Mouse (Mus musculus): ENCODE results near the gene Cacna1e. TPM values are rescaled to one million over a fixed set of nuclear protein-coding genes. Genes with fewer than 3 reads are reported as not detected.
A peak's percentile ranks its signal among the peaks of the same experiment; 100 is the strongest.

The Cacna1e gene
- polyA plus RNA-seq, 1 experiment from 2014 or later = 0.14 TPM

DNA sequence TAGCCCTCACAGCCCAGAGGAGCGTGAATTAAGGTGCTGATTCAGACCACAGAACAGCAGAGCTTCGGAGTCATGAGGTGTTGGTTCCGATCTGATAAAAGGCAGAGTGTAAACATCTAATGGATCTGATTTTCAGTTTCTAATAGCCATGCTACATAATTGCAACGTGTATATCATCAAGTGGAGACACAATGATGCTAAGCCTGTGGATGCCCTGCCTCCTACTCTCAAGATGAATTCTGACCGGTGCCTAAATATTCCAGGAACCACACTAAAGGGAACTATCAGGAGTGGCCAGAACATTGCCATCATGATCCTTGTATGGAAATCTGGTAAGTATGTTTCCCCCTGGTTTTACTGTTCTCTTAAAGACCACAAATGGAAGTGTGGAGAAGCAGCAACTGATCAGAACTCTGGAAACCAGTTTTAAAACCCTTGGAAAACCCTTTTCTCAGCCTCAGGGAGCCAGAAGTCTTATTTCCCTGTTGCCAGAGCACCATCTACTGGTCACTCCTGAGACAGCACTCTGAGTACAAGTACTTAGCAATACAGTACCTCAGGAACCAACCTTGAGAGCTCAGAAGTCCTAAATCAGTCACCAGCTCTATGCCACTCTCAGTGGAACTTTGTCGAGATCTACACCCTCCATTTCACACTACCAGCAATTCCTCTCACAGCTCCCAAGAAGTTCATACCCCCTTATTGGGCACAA is 154.9 kb downstream of the Cacna1e start:
- H3K4me3 ChIP-seq = no peak overlapping the region
- H3K9ac ChIP-seq = no peak overlapping the region
- H3K4me2 ChIP-seq = no peak overlapping the region
- no peak overlapping the region for H3K27ac ChIP-seq
- ATAC-seq (replicated peaks; ENCODE audit: insufficient number of reproducible peaks, insufficient read depth, low FRiP score, low read depth) = no peak
- peaks cover 11% of the 10 kb centered on the region for H3K4me1 ChIP-seq (replicated peaks)
- H3K36me3 ChIP-seq = no peaks in the 10 kb centered on the region
- H3K27me3 ChIP-seq = peaks cover 63% of the 10 kb centered on the region
- 50% methylated on average over 6 of the region's 6 CpGs for WGBS
- H3K9me3 ChIP-seq (replicated peaks) = no peaks in the 10 kb centered on the region

DNA sequence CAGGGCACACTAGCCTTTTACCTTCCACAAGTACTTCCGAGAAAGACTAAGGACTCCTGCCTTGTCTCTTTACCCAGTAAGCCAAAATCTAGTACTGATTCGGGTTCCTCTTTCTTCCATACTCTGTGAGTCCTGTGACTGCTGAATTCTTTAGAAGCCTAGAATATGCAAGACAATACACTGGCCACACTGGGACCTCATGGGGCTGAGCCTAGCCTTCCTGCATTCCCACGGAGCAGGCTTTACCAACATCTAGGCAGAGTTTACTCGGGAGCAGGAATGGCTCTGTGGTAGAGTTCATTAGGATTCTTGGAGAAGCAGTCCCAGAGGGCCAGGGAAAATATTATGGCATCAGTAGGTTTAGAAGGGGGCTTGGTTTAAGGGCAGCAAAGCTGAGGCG is 155.6 kb downstream of the Cacna1e start:
- Histone ChIP-seq H3K9ac (no peak overlapping the region), H3K9me3 (replicated peaks) (no peaks in the 10 kb centered on the region), H3K4me3 (no peak overlapping the region), H3K27me3 (peaks cover 71% of the 10 kb centered on the region), H3K4me2 (no peak overlapping the region), H3K36me3 (no peaks in the 10 kb centered on the region), H3K27ac (no peak overlapping the region), H3K4me1 (replicated peaks) (peaks cover 11% of the 10 kb centered on the region)
- WGBS = 41% methylated on average over 5 of the region's 5 CpGs
- ATAC-seq (replicated peaks; ENCODE audit: insufficient number of reproducible peaks, insufficient read depth, low FRiP score, low read depth) = no peak

DNA sequence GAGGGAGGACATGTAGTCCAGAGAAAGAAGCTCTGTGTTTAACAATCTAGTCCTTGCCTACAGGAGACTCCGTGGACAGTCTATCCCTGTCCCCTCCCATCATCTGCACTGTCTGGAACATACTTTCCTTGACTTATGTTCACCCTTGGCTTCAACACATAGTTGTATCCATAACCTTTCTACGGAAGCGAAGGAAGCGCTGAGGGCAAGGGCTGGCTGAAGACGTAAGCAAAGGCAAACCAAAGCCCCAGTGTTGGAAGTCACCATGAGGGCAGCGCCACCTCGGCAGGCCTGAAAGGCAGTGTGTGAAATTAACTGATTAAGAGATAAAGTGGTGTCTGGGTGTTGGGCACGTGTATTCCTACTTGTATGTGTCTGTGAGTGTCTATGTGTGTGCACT is 156.6 kb downstream of the Cacna1e start:
- H3K4me3 ChIP-seq = no peak overlapping the region
- H3K27ac ChIP-seq = no peak overlapping the region
- peaks cover 11% of the 10 kb centered on the region for H3K4me1 ChIP-seq (replicated peaks)
- no peaks in the 10 kb centered on the region for H3K36me3 ChIP-seq
- 76% methylated on average over 8 of the region's 8 CpGs for WGBS
- no peak overlapping the region for H3K9ac ChIP-seq
- peaks cover 75% of the 10 kb centered on the region for H3K27me3 ChIP-seq
- ATAC-seq (replicated peaks; ENCODE audit: insufficient number of reproducible peaks, insufficient read depth, low FRiP score, low read depth) = no peak
- H3K9me3 ChIP-seq (replicated peaks) = no peaks in the 10 kb centered on the region
- H3K4me2 ChIP-seq = no peak overlapping the region

DNA sequence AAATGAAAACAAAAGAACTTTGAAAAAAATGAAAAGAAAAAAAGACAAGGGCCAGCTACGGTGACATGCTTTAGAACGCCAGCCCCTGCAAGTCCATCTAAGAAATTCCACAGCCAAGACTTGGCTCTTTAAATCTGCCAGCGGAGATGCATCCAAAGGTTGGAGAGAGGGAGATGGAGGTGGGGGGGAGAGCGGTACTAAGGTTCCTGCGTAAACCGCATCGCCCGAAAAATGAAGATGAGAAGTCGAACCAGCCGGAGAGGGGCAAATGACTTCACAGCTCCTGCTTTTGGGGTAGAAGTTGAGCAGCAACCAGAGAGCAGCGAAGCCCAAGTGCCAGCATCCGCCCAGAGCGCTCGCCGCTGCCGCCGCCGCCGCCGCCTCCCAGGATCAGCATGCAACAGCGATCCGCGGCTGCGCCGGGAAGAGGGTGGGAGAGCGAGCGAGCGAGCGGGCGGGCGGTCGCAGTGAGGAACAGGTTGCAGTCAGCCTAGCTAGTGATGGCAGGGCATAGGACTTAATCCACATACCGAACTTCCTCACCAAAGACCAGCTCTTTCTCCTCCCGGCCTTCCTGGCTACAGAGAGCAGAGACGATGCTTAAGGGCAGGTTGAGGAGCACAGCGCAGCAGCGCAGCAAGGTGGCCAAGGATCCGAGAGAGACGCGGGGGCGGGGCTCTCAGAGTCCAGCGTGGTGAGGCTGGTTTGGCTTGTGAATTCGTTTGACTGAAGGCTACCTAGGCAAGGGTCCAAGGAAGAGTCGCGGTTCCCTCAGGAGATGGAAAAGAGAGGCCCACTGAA is 157.7 kb downstream of the Cacna1e start:
- no peak; the same call in 1 of the 2 replicates for ATAC-seq (replicated peaks; ENCODE audit: insufficient number of reproducible peaks, insufficient read depth, low FRiP score, low read depth)
- Histone ChIP-seq H3K36me3 (no peaks in the 10 kb centered on the region), H3K27ac (no peak overlapping the region), H3K4me3 (peak overlapping the region; percentile 40), H3K27me3 (peaks cover 84% of the 10 kb centered on the region), H3K4me2 (peak overlapping the region; percentile 66), H3K9me3 (replicated peaks) (no peaks in the 10 kb centered on the region), H3K9ac (no peak overlapping the region), H3K4me1 (replicated peaks) (peaks cover 11% of the 10 kb centered on the region)
- 2% methylated on average over 45 of the region's 45 CpGs for WGBS

DNA sequence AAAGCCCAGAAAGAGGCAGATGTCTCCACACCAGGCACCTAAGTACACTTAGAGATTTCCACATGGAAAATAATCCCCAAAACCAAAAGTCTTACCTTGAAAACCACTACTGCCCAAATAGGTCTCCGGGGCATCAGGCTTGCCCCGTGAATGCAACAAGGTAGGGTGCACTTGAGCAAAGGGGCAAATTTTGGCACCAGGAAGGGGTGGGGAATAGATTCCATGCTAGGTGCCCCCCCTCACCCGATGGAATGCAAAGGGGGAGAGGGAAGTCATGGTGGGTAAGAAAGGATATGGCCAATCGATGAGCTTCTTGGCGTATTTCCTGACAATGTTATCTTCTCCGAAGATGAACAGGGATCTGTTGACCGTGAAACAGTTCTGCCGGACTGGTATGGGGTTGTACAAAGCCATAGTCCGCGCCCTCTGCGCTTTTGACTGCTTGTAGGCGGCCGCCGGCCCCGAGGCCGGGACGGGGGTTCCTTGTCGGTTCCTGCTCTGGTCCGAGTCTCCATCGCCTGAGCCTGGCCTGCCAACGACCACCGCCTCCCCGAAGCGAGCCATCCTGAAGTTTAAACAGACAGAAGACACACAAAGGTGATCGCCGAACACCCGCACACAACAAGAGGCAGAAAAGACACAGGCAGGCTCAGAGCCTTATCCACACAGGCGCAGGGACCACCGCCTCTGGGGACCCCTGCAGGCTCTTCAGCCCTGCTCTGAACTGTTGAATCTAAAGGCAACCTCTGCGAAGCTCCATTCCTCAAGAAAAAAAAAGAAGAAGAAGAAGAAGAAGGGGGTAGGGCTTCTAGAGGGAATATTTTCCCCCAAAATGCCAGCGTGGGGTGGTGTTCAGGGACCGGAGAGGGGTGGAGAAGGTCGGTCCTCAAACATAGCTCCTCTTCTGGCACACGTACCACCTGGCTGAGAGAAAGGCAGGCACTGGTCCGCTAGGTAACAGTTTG is 158.7 kb downstream of the Cacna1e start:
- H3K4me3 ChIP-seq = peak overlapping the region; percentile 40; the same call in 1 of the 2 replicates
- no peak overlapping the region for H3K27ac ChIP-seq
- H3K36me3 ChIP-seq = no peaks in the 10 kb centered on the region
- no peaks in the 10 kb centered on the region for H3K9me3 ChIP-seq (replicated peaks)
- H3K9ac ChIP-seq = no peak overlapping the region
- H3K4me2 ChIP-seq = peak overlapping the region; percentile 66
- WGBS = 22% methylated on average over 35 of the region's 35 CpGs
- peaks cover 11% of the 10 kb centered on the region for H3K4me1 ChIP-seq (replicated peaks)
- no peak for ATAC-seq (replicated peaks; ENCODE audit: insufficient number of reproducible peaks, insufficient read depth, low FRiP score, low read depth)
- H3K27me3 ChIP-seq = peaks cover 81% of the 10 kb centered on the region

DNA sequence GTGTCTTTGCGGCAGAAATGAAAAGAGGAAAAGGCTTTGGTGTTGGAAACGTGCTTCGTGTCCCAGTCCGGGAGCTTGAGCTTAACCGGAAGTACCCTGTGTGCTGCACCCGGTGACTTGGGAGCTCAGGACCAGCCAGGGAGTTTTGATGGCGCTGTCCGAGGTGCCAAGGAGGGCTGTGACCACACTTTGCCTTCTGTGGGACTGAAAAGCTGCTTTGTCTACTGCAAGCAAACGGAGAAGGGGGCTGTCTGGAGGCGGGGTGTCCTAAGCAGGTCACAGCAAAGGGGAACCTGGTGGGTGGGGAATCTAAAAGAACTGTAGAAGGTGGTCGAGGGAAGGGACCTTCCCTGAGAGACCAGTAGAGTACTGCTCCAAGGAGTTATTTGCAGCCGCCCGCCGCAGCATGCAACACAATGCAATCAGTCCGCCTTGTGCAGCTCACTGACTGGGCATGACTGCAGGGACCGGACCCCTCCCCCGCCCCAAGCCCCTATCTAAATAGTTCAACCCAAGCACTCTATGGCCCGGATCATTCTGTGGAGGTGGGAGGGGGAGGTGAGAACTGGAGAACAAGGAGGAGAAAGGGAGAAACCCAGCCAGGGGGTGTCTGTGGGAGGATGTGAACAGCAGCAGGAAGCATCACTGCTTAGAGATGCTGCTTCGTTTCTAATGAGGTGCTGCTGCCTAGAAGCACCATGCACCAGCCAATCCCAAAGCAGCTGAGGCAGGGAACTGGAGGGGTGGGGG is 160.6 kb downstream of the Cacna1e start:
- WGBS = 5% methylated on average over 19 of the region's 19 CpGs
- no peak overlapping the region for H3K27ac ChIP-seq
- H3K4me1 ChIP-seq (replicated peaks) = peaks cover 11% of the 10 kb centered on the region
- peaks cover 72% of the 10 kb centered on the region for H3K27me3 ChIP-seq
- no peak overlapping the region for H3K4me3 ChIP-seq
- no peak for ATAC-seq (replicated peaks; ENCODE audit: insufficient number of reproducible peaks, insufficient read depth, low FRiP score, low read depth)
- H3K4me2 ChIP-seq = no peak overlapping the region; the same call in 1 of the 2 replicates
- H3K9ac ChIP-seq = no peak overlapping the region
- no peaks in the 10 kb centered on the region for H3K36me3 ChIP-seq
- H3K9me3 ChIP-seq (replicated peaks) = no peaks in the 10 kb centered on the region

DNA sequence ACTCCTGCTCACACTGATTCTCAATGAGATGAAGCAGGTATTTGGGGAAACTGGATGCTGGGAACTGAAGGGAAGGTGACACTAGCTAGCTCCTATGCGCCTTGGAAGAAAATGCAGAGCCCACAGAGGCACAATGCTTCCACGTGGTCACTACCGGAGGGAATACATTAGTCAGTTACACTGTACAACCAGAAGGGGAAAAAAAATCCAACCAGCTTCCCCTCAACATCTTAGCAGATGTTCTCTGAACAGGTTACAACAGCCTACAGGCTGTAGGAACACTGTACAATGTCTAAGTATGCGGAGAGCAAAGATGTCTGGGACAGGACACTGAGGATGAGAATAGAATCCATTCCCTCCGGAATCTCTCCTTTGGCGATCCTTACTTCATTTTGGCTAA is 161.2 kb downstream of the Cacna1e start:
- Histone ChIP-seq H3K9me3 (replicated peaks) (no peaks in the 10 kb centered on the region), H3K4me3 (no peak overlapping the region), H3K4me1 (replicated peaks) (peaks cover 11% of the 10 kb centered on the region), H3K4me2 (no peak overlapping the region), H3K27me3 (peaks cover 65% of the 10 kb centered on the region), H3K9ac (no peak overlapping the region), H3K27ac (no peak overlapping the region), H3K36me3 (no peaks in the 10 kb centered on the region)
- WGBS = 32% methylated on average over 6 of the region's 6 CpGs
- no peak for ATAC-seq (replicated peaks; ENCODE audit: insufficient number of reproducible peaks, insufficient read depth, low FRiP score, low read depth)

DNA sequence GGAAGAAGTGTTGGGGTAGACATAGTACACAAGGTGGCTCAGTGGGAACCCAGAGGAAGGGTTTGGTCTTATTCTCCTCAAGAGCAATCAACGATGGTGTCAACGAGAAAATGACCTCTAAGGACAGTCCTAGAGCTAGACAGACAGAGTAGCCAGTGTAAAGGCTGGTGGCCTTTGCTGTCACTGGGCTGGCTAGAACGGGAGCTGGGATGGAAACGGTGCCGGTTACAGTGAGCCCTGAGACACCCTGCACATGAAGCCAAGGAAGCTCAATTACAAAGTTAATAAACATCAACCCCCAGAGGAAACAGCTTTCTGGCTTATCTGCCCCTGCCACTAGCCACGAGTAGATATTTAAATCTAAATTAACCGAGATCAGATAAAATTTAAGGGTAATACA is 168.7 kb downstream of the Cacna1e start:
- Histone ChIP-seq H3K9me3 (replicated peaks) (no peaks in the 10 kb centered on the region), H3K27ac (no peak overlapping the region), H3K4me3 (no peak overlapping the region), H3K4me1 (replicated peaks) (no peaks in the 10 kb centered on the region), H3K9ac (no peak overlapping the region), H3K4me2 (no peak overlapping the region), H3K27me3 (no peaks in the 10 kb centered on the region), H3K36me3 (no peaks in the 10 kb centered on the region)
- WGBS = 69% methylated on average over 7 of the region's 7 CpGs
- ATAC-seq (replicated peaks; ENCODE audit: insufficient number of reproducible peaks, insufficient read depth, low FRiP score, low read depth) = no peak

DNA sequence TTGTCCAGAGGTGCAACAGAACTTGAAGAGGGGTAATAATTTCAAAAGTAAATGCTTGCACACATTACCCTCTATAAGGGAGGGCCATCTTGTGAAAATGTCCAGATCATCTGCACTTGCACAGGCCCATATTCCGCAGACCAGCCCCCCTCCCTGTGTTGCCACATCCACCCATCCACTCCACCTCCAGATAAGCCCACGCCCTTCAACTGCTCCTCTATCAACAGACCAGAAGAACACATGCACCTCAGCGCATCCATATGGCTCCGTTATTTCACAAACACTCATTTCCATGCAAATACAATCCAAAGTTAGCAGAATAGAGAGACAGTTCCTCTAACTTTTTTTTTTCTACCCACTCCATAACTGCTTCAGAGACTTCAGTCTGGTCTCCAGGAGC is 171.6 kb downstream of the Cacna1e start:
- no peaks in the 10 kb centered on the region for H3K27me3 ChIP-seq
- H3K9me3 ChIP-seq (replicated peaks) = no peaks in the 10 kb centered on the region
- WGBS = 72% methylated on average over 4 of the region's 4 CpGs
- no peak overlapping the region for H3K4me3 ChIP-seq
- H3K36me3 ChIP-seq = no peaks in the 10 kb centered on the region
- no peaks in the 10 kb centered on the region for H3K4me1 ChIP-seq (replicated peaks)
- no peak overlapping the region for H3K9ac ChIP-seq
- no peak overlapping the region for H3K4me2 ChIP-seq
- no peak overlapping the region for H3K27ac ChIP-seq
- no peak for ATAC-seq (replicated peaks; ENCODE audit: insufficient number of reproducible peaks, insufficient read depth, low FRiP score, low read depth)

DNA sequence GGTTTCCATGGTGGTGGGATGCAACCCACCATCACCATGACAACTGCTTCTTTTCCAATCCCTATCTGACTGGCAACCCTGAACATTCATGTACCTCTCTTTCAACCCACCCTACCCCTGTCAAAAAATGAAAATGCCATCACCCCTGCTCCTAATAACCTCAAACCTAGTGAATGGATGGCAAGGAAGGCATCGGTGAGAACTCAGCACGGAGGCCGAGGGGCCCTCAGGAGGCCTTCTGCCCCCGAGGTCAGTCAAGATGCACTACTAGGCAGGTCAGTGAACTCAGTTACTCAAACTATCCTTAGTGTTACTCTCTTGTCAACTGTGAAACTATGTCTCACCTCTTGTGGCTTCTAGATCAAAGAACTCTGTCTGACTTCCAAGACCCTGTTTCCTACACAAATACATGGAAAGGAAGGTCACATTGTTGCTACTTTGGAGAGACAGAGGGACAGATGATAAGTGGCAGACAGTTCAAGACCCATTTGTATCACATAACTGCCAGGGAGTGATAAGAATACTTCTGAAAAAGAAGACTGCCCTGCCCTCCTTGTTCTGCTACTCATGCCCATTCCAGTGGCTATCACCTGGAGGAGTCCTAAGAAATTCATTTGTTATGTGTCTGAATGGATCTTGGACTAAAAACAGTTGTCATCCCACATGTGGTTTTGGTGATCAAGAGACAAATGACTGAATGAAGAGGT is 176.6 kb downstream of the Cacna1e start:
- H3K27me3 ChIP-seq = no peaks in the 10 kb centered on the region
- H3K4me3 ChIP-seq = no peak overlapping the region
- H3K9ac ChIP-seq = no peak overlapping the region
- H3K4me2 ChIP-seq = no peak overlapping the region
- no peak for ATAC-seq (replicated peaks; ENCODE audit: insufficient number of reproducible peaks, insufficient read depth, low FRiP score, low read depth)
- no peak overlapping the region for H3K27ac ChIP-seq
- no peaks in the 10 kb centered on the region for H3K9me3 ChIP-seq (replicated peaks)
- H3K4me1 ChIP-seq (replicated peaks) = peaks cover 10% of the 10 kb centered on the region
- no peaks in the 10 kb centered on the region for H3K36me3 ChIP-seq
- 82% methylated on average over 4 of the region's 4 CpGs for WGBS

Data from heart, embryonic 15.5 days (tissue).